Mouse (Mus musculus) right cerebral cortex, adult 18-20 months (tissue): Measurements from ENCODE around the gene Alox5ap.

Source experiments
- DNase-seq: peaks from one replicate; pipeline ENCODE4 v3.0.0; 2022; ENCODE audit warnings: mixed read lengths

The Alox5ap gene

GRCm38 (mm10) chr5:149264405-149264804 is at the start of gene Alox5ap:
Gene Alox5ap, plus strand, starts transcription at chr5:149264767.
- no peak for DNase-seq

DNA sequence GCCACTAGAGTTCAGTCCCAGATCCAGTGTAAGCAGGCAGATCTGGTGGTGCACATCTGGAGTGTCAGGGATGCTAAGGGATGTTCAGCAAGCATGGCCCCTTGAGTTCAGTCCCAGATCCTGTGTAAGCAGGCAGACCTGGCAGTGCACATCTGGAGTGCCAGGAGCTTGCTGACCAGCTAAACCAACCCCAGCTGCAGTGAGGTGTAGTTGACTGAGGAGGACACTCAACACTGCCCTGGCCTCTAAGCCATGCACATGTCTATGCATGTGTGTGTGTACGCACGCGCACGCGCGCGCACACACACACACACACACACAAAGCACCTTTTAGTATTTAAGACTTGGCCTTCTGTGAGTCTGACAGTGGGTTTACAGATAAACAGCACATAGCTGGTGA is 49.0 kb upstream of the Alox5ap start:
- no peak for DNase-seq

- DNase-seq, result no peak
These were observed 46.8 kb upstream of the Alox5ap start for GRCm38 (mm10) chr5:149217524-149218357.

DNA sequence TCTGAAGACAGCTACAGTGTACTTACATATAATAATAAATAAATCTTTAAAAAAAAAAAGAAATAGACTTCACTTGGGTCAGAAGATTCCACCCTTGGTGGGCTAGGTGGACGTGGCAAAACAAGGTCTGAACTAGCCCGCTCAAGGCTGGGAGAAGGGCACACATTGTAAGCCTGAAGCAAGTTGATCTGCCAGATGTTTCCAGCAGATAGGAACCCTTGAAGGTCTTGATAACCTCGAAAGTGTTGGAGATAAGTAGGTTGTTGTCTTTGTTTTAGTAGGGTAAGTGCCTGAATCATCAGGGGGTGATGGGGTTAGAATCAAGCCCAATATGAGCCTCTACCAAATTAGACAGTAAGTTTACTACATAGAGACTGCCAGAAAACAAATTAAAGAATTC is 45.1 kb upstream of the Alox5ap start:
- no peak for DNase-seq

GRCm38 (mm10) chr5:149221355-149221754 is 43.2 kb upstream of the Alox5ap start:
- no peak for DNase-seq

DNA sequence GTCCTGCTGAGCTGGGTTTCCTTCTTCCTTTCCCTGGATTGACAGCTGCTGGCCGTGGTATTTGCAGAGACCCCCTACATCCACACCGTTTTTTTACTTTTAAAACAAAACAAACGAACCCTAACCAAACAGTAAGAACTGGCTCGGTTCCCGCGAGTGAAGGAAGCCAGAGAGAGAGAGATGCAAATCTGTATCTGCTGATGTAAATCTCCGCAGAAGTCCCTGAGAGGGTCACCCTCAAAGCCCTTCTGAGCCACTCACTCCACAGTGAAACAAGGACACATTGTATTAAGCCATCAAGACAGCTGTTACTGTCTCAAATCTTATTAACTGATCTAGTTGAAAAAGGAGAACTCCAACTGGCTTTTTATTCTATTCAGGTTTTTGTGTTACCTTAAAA is 39.9 kb upstream of the Alox5ap start:
- DNase-seq, result no peak

- peak; percentile 98 for DNase-seq
These were observed 35.6 kb upstream of the Alox5ap start for GRCm38 (mm10) chr5:149228700-149229618.

DNA sequence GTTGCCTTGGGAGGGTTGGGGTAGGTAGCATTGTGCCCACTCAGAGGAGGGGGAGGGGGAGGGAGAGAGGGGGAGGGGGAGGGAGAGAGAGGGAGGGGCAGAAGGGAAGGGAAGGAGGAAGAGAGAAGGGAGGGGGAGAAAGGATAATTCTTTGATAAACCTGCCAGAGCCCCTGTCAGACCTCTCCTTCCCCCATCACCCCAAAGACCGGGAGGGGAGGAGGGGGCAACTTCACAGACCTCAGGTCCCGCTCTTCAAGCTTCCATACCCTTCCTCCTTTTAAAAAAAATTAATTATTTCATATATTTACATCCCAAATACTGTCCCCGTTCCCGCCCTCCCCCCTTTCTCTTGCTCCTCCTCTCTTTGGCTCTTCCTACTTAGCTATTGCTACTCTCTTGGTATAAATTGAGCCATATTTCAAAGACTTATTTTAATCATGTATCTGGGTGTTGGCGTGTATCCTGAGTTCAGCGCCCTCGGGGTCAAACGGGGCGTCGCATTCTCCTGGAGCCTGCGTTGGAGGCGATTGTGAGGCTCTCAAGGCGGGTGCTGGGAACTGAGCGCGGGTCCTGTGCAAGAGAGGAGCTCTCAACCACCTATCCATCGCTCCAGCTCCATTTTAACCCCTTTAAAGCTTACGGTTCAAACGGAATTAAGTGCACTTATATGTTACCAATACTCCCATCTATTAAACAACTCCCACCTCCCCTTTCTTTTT is 34.8 kb upstream of the Alox5ap start:
- DNase-seq, result no peak

- no peak for DNase-seq
These were observed 29.6 kb upstream of the Alox5ap start for GRCm38 (mm10) chr5:149235002-149235401.

- no peak for DNase-seq
These were observed 27.2 kb upstream of the Alox5ap start for GRCm38 (mm10) chr5:149237221-149237950.

DNA sequence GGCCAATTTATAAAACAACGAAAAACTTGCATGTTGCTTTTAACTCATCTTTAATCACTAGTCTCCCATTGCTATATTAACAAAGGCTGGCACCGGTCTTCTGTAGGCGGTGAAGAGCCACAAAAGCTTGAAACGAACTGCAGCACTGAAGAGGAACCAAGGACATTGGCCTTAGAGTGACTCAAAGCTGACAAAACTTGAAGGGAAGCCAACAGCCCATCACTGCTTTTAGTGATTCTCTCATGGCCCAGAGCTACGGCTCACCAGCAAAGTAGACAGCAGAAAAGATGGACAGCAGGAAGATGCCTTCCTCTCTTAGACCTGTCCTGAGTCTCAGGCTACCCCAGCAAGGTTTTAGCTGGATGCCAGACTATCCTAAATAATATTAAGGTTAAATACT is 22.1 kb upstream of the Alox5ap start:
- no peak for DNase-seq

GRCm38 (mm10) chr5:149243053-149243452 is 21.5 kb upstream of the Alox5ap start:
- DNase-seq, result no peak

GRCm38 (mm10) chr5:149245391-149245964 is 19.1 kb upstream of the Alox5ap start:
- DNase-seq, result no peak

- no peak for DNase-seq
These were observed 18.5 kb upstream of the Alox5ap start for GRCm38 (mm10) chr5:149245965-149246470.

GRCm38 (mm10) chr5:149247047-149247904 is 17.3 kb upstream of the Alox5ap start:
- no peak for DNase-seq

DNA sequence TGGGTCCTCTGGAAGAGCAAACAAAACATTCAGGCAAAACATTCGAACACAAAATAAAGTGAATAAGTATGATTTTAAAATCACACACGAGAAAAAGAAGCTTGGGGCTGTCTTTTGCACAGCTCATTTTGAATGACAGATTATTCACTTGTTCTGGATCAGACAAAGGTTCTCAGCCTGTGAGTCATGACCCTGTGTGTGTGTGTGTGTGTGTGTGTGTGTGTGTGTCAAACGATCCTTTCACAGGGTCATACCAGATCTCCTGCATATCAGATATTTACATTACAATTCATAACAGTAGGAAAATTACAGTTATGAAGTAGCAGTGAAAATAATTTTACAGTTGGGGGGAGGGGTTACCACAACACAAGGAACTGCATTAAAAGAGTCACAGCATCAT is 12.3 kb upstream of the Alox5ap start:
- no peak for DNase-seq

- no peak for DNase-seq
These were observed 11.1 kb upstream of the Alox5ap start for GRCm38 (mm10) chr5:149253491-149253890.

GRCm38 (mm10) chr5:149255522-149255921 is 9.0 kb upstream of the Alox5ap start:
- DNase-seq, result no peak

- DNase-seq, result no peak
These were observed 6.9 kb upstream of the Alox5ap start for GRCm38 (mm10) chr5:149257518-149258281.

- no peak for DNase-seq
These were observed 5.5 kb upstream of the Alox5ap start for GRCm38 (mm10) chr5:149259093-149259492.
